Mouse (Mus musculus) lung, adult 18-20 months (tissue): ENCODE measurements around the gene Otop1.

Experiments used
- DNase-seq, 2 experiments: peaks; one replicate each; pipeline ENCODE4 v3.0.0; 2022; ENCODE audit warnings: mixed read lengths in 2 of 2

The Otop1 gene

DNA sequence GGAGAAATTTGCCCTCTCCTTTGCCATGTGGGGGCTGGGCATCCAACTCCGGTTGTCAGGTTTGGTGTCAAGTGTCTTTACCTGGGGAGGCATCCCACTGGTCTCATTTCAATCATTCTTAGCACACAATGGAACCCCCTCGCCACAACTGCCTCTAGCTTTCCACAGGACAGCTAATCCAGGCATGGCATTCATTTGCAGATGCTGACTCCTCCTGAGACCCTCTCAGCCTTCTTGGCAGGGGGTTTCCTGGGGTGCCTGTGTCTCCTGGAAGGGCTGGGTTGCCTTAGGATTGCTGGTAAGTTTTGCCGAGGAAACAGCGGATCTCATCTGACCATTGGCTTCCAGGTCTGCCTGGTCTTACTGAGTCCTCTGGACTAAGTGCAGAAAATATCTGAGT lies at the start of gene Otop1:
Gene Otop1, plus strand, starts transcription at position 202 of the 400 bp plus-strand sequence.
- no peak for DNase-seq

DNA sequence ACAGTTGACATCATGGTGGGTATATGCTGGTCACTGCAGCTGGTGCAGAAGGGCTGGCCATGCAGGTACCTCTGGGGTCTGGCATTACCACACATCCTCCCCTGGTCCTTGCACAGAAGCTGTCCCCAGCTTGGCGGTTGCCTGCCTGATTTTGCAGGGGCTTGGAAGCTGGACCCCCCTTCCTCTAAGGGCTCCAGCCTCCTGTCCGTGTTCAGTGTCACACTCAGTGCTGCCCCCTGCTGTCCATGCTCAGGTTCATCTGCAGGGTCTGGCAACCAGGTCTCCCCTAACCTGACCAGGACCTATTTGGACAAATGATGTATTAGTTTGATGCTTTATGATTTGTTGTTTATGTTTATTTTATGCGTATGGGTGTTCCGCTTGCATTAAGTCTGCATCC lies 40.4 kb upstream of the Otop1 start:
- DNase-seq, result peak; percentile 24 to 43

DNA sequence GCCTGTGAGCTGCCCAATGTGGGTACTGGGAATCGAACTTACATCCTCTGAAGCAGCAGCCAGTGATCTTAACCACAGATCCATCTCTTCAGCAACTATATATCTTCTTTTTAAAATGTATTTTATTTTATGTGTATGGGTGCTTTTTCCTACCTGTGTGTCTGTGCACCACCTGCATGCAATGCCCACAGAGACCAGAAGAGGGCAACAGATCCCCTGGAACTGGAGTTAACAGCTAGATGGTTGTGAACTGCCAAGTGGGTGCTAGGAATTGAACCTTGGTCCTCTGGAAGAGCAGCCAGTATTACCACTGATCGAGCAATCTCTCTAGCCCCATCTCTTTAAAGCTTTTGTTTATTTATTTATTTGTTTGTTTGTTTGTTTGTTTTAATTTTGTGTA lies 39.1 kb upstream of the Otop1 start:
- DNase-seq, result no peak

DNA sequence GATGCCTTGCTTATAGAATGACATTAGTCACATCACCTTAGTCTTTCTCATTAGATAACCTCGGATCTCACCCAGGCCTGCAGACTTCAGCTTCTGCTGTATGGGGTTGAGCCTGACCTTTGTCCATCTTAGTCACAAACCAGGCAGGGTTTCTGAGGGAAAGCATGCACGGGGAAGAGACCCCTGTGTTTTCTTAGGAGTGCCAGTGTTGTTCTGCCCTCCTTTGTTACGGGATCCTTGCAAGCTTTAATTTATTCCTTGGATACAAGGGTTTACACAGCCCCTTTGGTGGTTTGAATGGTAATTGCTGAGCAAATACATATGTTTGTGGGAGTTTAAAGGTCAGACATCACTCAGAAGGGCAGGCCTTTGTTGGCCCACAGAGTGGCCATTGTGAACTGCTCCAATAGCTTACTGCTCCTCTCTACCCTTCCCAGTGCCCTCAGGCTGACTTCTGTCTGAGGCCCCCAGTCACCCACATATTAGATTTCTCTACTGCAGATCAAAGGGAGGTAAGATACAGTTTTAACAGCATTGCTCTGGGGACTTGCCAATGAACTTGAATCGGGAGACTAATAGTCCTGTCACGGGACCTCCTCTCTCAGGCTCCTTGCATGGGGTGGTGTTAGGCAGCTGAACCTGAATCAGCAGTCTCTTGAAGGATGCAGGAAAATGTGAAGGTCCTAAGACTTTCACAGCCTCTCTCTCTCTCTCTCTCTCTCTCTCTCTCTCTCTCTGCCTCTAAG lies 34.9 kb upstream of the Otop1 start:
- DNase-seq, result no peak

DNA sequence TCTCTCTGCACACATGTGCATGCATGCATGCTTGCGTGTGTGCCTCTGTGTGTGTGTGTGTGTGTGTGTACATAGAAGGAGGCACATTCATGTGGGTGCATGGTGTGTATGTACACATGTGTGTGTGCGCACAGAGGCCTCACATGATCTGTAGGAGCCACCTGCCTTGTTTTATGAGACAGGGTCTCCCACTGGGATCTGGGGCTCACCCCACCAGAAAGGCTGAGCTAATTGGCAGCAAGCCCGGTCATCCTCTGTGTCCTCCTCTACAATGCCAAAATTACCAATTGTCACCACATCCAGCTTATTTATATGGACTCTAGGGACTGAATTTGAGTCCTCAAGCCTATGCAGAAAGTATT lies 34.3 kb upstream of the Otop1 start:
- DNase-seq, result no peak

DNA sequence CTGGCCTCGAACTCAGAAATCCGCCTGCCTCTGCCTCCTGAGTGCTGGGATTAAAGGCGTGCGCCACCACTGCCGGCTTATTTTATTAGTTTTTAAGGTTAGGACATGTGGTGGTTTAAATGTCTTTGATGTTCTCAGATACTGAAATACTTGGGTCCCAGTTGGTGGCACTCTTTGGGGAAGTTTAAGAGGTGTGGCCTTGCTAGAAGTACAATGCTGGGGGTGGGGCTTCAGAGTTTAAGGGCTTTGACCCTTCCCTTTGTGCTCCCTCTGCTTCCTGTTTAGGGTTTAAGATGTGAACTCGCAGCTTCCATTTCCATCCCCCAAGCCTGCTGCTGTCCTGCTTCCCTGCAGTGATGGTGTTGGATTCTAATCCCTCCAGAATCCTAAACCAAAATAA lies 33.8 kb upstream of the Otop1 start:
- no peak for DNase-seq

DNA sequence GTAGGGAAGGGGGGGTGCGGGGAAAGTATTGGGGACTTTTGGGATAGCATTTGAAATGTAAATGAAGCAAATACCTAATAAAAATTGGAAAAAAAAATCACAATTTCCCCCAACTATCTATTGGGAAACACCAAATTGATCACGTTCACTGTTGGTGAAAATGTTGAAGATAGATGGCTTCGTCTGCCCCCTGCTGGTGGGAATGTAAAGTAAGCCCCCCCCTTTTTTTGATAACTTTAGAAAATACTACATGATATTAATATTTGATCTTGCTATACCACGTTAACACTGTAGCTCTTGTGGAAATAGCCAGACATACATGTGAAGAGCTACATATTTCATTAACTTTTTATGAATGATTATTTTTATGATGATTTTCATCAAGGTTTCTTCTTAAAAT lies 20.6 kb upstream of the Otop1 start:
- no peak for DNase-seq

DNA sequence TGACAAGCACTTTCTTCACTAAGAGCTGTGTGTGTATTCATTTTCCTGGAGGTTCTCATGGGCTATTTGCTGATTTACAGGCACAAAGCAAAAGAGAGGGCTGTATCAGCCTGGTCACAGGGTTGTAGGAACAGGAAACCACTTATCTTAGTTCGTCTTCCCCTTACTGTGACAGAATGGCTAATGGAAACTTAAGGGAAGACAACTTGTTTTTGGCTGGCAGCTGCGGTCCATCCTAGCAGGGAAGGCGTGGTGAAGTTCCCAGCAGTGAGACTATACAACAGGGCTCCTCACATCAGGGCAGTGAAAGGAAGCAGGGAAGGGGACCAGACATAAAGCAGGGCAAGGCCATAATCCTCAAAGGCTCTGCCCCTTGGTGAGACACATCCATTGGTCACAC lies 20.1 kb upstream of the Otop1 start:
- no peak for DNase-seq

DNA sequence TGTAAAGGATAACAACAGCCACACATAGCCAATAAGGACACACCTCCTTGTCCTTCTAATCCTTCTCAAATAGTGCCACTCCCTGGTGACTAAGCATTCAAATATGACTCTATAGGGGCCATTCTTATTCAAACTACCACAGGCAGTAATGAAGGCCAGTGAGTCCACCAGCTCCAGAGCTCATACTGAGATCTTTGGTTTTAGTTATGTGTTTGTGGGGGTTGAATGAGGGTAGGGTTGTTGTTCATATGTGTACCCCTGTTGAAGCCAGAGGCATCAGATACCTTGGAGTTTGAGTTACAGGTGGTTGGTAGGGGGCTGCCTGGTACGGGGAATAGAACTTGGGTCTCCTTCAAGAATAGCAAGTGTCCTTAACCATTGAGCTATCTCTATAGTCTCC lies 19.2 kb upstream of the Otop1 start:
- no peak for DNase-seq

DNA sequence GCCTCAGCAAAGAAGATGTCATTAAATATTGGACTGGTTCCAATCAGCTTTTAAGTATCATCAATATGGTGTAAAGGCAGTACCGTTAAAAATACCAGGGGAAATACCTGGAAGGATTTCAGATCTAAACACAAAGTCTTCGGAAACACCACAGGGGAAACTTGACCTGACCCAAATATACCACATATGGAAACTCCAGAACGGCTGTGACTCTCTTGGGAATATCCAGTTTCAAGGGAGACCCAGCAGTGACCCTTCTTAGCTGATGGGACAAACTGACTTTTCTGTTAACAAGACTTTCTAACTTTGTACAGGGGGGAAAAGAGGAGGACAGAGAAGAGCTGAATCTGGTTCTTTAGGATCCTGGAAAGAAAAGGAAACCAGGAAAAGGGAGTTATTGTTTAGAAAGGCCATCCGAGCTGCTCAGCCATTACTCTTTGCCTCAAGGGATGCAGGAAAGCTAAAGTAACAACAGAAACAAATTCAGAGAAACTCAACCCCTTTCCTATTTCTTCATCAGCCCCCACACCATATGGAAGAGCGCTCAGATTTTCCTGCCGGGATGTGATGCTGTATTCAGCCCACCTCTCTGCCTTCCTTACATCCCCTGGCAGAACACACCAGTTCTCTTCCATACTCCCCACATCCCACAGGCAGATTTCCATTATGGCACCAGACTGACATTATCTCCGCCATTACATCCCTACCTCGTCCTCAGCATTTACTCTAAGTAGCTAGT lies 17.6 kb upstream of the Otop1 start:
- DNase-seq, result no peak

DNA sequence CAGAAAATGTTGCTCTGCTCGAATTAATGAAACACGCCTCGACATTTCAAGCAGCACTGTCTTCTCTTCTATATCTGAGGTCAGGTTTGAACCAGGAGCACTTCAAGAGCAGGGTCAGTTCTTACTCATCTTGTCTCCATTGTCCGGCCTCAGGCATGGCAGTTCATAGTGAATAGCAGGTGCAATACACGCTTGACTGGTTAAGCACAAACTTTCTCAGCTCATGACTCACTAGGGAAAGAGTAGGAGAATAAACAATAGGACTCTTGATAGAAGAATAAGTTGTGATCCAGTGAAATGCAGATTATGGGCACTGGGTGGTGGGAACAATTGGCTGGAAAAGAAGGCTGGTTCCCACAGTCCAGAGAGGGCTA lies 17.0 kb upstream of the Otop1 start:
- DNase-seq, result no peak

DNA sequence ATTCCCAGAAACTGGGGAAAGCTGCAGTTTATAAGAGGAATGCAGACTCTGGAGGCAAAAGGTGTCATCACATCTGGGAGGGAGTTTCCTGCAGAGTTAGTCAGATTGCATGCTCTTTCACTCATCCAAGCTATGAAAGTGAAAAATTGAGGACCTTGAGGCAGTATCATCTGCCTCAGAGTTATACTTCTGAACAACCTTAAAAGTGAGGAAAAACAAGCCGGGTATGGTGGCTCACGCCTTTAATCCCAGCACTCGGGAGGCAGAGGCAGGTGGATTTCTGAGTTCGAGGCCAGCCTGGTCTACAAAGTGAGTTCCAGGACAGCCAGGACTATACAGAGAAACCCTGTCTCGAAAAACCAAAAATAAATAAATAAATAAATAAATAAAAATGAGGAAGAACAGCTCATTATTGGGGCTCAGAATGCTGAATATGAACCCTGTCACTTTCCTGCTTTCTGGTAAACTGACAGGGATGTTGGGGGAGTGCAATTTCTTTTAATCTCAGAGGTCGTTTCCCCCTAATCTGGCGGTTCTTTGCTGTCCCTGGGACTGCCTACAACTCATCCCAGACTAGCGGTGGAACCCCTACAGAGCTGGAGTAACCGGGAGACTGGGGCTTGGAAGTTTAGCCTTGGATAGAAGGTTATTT lies 16.2 kb upstream of the Otop1 start:
- DNase-seq, result no peak

DNA sequence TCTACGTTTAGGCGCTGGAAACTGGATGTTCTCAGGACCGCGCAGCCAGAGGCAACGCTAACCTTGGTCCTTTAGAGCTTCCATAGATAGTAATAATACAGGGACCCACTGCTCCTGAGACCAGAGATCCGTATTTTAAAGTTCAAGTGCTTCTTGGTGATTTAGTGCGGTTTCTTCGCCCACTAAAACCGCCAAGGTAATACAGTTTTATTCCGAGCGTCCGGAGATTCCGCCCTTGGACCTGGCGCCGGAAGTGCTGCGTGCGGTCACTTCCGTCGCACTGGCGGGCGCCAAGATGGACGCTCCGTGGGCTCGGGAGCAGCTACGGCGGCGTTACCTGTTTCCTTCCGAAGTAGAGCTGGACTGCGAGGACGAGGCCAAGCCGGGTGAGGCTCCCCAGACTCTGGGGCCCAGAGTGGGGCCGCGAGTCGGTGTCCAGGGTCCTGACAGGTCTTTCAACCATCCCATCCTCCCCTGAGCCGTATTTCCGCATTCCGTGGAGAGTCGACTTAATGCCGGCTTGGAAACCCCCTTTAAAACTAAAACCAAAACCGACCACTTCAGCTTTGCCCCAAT lies 15.6 kb upstream of the Otop1 start, which contains the start of gene Tmem128:
Gene Tmem128, plus strand, starts transcription at position 79 of the 576 bp plus-strand sequence.
- peak; percentile 52 to 55 for DNase-seq

DNA sequence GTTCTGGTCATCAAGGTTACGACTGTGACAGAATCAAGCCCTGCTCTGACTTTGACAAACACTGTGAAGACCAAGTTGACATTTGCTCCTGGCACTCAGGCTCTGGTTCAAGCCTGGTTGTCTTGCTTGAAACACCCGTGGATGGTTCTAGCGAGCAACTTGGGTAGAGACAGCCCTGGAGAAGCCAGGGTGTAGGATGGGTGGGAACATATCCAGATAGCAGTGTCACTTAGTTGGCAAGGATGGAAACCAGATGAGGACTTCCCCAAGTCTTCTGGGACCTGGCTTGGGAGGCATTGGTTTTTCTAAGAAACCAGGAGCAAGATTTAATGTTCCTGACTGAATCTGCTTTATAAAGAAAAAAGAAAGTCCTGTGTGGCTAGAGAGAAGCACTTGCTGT lies 4.8 kb upstream of the Otop1 start:
- DNase-seq, result no peak

DNA sequence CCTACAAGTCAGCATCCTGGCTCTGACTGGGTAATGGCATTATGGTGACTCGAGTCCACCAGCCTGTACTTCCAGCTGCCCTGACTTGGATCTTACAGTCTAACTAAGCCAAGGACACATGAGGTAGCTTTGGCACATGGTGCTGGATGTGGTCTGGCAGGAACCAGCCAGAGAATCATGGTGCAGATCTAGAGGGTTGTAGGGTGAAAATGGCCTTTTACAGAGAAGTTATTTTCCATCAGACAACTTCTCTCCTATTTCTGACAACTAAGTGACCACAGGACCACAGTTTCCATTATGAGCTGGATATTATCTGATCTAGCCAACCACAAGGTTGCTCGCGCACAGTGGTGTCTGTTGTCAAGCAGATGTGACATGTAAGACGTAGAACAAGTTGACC lies 1.9 kb upstream of the Otop1 start:
- no peak for DNase-seq

DNA sequence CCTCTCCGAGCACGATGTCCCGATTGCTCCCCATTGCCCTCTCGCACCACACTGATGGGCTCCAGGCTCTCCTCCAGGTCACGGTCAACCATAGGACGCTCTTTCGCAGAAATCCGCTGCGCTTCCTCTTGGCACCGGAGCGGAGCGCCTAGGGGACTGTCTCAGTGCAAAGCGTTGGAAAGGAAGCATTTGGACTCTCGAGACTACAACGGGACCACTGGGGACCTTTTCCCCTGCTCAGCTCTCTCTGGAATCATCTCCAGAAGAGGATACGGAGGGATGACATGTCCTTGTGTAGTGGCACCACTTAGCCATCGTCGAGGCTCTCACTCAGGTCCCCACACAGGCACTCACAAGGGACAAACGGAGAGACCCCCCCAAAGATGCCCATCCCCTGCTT lies 679 bp downstream of the Otop1 start:
- DNase-seq, result no peak

DNA sequence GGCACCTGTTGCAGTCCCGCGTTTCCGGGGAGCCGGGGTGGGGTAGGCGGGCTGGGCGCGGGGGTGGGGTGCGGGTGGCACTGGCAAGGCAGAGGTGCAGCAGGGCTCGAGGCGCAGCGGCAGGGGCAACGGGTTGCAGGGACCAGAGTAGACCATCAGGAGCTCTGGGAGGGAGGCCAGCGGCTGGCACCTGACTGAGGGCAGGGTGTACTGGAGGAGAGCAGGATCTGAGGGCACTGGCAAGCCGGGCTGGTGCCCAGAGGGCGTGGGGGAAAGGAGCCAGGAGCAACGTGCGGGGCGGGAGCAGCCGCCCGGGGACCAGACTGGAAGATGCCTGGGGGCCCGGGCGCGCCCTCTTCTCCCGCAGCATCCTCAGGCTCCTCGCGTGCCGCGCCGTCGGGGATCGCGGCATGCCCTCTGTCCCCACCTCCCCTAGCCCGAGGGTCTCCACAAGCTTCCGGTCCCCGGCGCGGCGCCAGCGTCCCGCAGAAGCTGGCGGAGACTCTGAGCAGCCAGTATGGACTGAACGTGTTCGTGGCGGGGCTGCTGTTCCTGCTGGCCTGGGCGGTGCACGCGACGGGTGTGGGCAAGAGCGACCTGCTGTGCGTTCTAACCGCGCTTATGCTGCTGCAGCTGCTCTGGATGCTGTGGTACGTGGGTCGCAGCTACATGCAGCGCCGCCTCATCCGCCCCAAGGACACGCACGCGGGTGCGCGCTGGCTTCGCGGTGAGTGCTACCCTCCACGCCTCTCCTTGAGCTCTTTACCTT lies 1.5 kb downstream of the Otop1 start:
- no peak for DNase-seq

DNA sequence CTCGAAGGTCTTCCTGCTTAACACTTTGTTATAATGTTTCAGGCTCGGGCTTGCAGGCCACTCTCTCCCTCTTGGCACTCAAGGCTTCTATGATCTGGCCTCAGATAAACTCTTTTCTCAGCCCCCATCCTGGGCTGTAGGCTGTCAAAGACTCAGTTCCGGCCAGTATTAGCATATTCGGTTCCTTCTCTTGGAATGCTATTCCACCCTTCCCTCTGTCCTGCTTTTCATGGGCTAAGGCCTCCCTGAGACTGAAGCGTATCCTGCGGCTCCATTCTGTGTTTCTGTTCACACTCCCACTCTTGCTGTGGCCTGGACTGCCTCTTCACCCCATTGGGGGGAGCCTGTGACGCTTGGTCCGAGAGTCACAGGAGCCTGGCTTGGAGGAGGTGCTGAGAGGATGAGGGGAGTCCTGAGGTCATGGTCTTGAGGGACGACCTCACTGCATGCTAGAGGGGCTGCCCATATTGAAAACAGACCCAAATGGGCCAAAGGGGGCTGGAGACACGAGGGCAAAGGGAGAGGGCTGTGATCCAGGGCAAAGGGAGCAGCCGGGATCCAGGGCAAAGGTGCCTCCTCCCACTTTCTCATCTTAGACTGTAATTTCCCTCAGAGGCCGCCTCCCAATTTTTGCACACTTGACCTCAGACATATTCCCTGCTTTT lies 2.3 kb downstream of the Otop1 start:
- DNase-seq, result no peak

DNA sequence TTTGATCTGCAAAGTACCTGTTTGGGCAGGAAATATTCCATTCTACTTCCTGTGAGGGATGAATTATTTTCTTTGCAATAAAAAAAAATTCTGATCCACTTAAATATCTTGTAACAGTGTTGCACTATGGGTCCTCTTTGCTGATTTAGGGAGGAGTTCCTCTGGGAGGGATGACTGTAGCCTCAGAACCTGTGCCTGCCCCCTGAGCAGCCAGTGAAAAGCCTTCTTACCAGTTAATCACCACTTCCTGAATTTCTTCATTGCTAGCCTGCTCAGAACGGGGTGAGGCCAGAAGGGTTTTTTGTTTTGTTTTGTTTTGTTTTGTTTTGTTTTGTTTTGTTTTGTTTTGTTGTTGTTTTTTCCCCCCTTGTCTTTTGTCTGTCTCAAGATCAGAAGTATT lies 4.3 kb downstream of the Otop1 start:
- DNase-seq, result no peak

DNA sequence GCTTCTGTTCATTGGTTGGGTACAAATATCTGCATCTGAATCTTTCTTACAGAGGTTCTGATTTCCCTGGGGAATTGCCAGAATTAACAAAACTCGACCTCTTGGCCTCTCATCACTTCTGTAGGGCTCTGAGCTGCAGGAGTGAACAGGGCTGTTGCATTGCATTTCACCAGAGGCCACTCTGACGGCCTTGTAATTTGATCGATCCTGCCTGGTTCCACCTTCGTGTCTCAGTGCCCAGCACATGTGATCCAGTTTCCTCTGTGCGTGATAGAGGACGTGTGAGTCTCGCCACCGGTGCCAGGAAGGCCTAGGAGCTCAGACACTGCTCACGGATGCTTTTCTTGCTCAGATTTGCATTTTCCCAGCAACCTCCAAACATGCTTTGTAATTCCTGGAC lies 10.0 kb downstream of the Otop1 start:
- DNase-seq, result no peak

DNA sequence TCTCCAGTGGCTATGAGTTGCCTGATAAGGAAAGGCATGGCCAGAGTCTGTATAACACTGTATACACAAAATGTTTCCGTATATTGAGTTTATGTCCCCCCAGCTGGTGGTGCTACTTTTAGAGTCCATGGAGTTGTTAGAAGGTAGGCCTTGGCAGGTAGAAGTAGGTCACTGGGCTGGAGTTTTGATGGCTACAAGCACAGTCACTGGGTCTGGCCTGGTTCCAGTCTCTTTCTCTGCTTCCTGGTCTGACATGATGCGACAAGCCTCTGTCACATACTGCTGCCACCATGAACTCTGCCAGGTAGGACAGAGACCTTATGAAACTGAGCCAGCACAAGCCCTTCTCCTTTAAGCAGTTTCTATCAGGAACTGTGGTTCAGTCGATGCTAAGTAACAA lies 12.7 kb downstream of the Otop1 start:
- DNase-seq, result no peak

DNA sequence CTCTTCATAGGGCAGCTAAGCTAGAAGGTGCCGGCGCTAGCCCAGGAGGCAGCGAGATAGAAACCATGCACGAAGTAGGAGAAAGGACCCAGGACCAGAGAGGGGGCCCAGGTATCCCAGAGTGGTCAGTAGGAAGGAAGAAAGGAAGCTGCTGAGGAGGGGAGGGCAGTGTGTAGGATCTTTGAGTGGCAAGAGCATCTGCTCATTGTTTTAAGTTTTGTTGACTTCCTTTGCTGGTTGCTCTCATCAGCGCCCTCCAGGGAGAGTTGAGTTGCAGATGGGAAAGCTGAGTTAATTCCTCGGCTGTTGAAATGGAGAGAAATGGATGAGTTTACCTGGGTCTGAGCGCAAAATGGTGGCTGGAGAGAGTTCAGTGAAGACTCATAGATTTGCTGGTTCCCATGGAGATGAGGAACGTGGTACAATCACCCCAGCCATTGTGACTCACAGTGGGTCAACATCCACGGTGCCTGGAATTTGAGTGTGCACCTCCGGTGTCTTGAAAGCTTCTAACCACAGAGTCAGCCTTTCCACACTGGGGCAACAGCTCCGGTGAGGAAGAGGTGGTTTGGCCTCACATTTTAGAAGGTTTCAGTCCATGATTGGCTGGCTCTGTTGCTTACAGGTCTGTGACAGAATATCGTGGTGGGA lies 26.1 kb downstream of the Otop1 start:
- no peak for DNase-seq
